Mouse (Mus musculus): Measurements from ENCODE around the gene Plekhb1. TPM values are rescaled to one million over a fixed set of nuclear protein-coding genes. Genes with fewer than 3 reads are reported as not detected.

The Plekhb1 gene
- total RNA-seq, 1 experiment: 4.4 TPM

- no peak for TF ChIP-seq HCFC1 (IDR thresholded peaks at IDR 0.05; ENCODE audit: borderline replicate concordance, insufficient read depth, low read length)
- TF ChIP-seq ZNF384 (IDR thresholded peaks at IDR 0.05; ENCODE audit: low read depth, low read length): no peak
- TF ChIP-seq ZC3H11A (IDR thresholded peaks at IDR 0.05; ENCODE audit: borderline replicate concordance, low read depth, low read length): no peak
- TF ChIP-seq MAFK (IDR thresholded peaks at IDR 0.05; ENCODE audit: insufficient read depth, low read depth, low read length): no peak
- no peak for TF ChIP-seq CHD2 (IDR thresholded peaks at IDR 0.05; ENCODE audit: low read depth, low read length)
- DNase-seq (ENCODE audit: low read depth, low spot score): no peak
- in situ Hi-C loops (cut with MboI; ENCODE audit: low sequenced_read_pairs in 2 of 2, unreplicated experiment in 2 of 2): no loop called here
- Histone ChIP-seq H3K36me3 (ENCODE audit: control insufficient read depth, insufficient read depth, low read length, poor library complexity, severe bottlenecking) (no peaks in the 10 kb centered on the region), H3K9ac (ENCODE audit: insufficient read depth, low read depth, low read length, poor library complexity, severe bottlenecking) (no peak overlapping the region; the same call in 1 of the 2 replicates), H3K4me1 (ENCODE audit: control insufficient read depth in 2 of 2, insufficient read depth in 2 of 2, low read length in 2 of 2, poor library complexity in 1 of 2) (no peaks in the 10 kb centered on the region), H3K4me3 (ENCODE audit: insufficient read depth in 1 of 2, low read depth in 1 of 2, low read length in 2 of 2, poor library complexity in 1 of 2, severe bottlenecking in 1 of 2) (no peak overlapping the region), H3K27ac (ENCODE audit: insufficient read depth, low read depth, low read length, poor library complexity, severe bottlenecking) (no peak overlapping the region), H3K9me3 (ENCODE audit: control insufficient read depth, insufficient read depth, low read depth, low read length) (no peaks in the 10 kb centered on the region)
Measured at GRCm38 (mm10) chr7:100624538-100624937, 37.7 kb downstream of the Plekhb1 start.

GRCm38 (mm10) chr7:100622277-100622676 is 39.9 kb downstream of the Plekhb1 start:
- in situ Hi-C loops (cut with MboI; ENCODE audit: low sequenced_read_pairs in 2 of 2, unreplicated experiment in 2 of 2): no loop called here
- DNase-seq (ENCODE audit: low read depth, low spot score): no peak
- H3K9ac ChIP-seq (ENCODE audit: insufficient read depth, low read depth, low read length, poor library complexity, severe bottlenecking): no peak overlapping the region
- H3K4me3 ChIP-seq (ENCODE audit: insufficient read depth in 1 of 2, low read depth in 1 of 2, low read length in 2 of 2, poor library complexity in 1 of 2, severe bottlenecking in 1 of 2): no peak overlapping the region
- no peak overlapping the region for H3K27ac ChIP-seq (ENCODE audit: insufficient read depth, low read depth, low read length, poor library complexity, severe bottlenecking)
- H3K36me3 ChIP-seq (ENCODE audit: control insufficient read depth, insufficient read depth, low read length, poor library complexity, severe bottlenecking): no peaks in the 10 kb centered on the region
- H3K4me1 ChIP-seq (ENCODE audit: control insufficient read depth in 2 of 2, insufficient read depth in 2 of 2, low read length in 2 of 2, poor library complexity in 1 of 2): no peaks in the 10 kb centered on the region
- TF ChIP-seq ZNF384 (IDR thresholded peaks at IDR 0.05; ENCODE audit: low read depth, low read length) (no peak), ZC3H11A (IDR thresholded peaks at IDR 0.05; ENCODE audit: borderline replicate concordance, low read depth, low read length) (no peak), HCFC1 (IDR thresholded peaks at IDR 0.05; ENCODE audit: borderline replicate concordance, insufficient read depth, low read length) (no peak), CHD2 (IDR thresholded peaks at IDR 0.05; ENCODE audit: low read depth, low read length) (no peak), MAFK (IDR thresholded peaks at IDR 0.05; ENCODE audit: insufficient read depth, low read depth, low read length) (no peak)
- H3K9me3 ChIP-seq (ENCODE audit: control insufficient read depth, insufficient read depth, low read depth, low read length): no peaks in the 10 kb centered on the region

GRCm38 (mm10) chr7:100616121-100616857 is 45.9 kb downstream of the Plekhb1 start:
- Histone ChIP-seq H3K4me3 (ENCODE audit: insufficient read depth in 1 of 2, low read depth in 1 of 2, low read length in 2 of 2, poor library complexity in 1 of 2, severe bottlenecking in 1 of 2) (no peak overlapping the region), H3K9ac (ENCODE audit: insufficient read depth, low read depth, low read length, poor library complexity, severe bottlenecking) (no peak overlapping the region), H3K36me3 (ENCODE audit: control insufficient read depth, insufficient read depth, low read length, poor library complexity, severe bottlenecking) (no peaks in the 10 kb centered on the region), H3K9me3 (ENCODE audit: control insufficient read depth, insufficient read depth, low read depth, low read length) (no peaks in the 10 kb centered on the region), H3K27ac (ENCODE audit: insufficient read depth, low read depth, low read length, poor library complexity, severe bottlenecking) (no peak overlapping the region), H3K4me1 (ENCODE audit: control insufficient read depth in 2 of 2, insufficient read depth in 2 of 2, low read length in 2 of 2, poor library complexity in 1 of 2) (no peaks in the 10 kb centered on the region)
- TF ChIP-seq ZNF384 (IDR thresholded peaks at IDR 0.05; ENCODE audit: low read depth, low read length) (no peak), ZC3H11A (IDR thresholded peaks at IDR 0.05; ENCODE audit: borderline replicate concordance, low read depth, low read length) (no peak), MAFK (IDR thresholded peaks at IDR 0.05; ENCODE audit: insufficient read depth, low read depth, low read length) (no peak), CHD2 (IDR thresholded peaks at IDR 0.05; ENCODE audit: low read depth, low read length) (no peak), HCFC1 (IDR thresholded peaks at IDR 0.05; ENCODE audit: borderline replicate concordance, insufficient read depth, low read length) (no peak)
- no peak for DNase-seq (ENCODE audit: low read depth, low spot score)
- in situ Hi-C loops (cut with MboI; ENCODE audit: low sequenced_read_pairs in 2 of 2, unreplicated experiment in 2 of 2): no loop called here

- TF ChIP-seq ZC3H11A (IDR thresholded peaks at IDR 0.05; ENCODE audit: borderline replicate concordance, low read depth, low read length) (no peak), HCFC1 (IDR thresholded peaks at IDR 0.05; ENCODE audit: borderline replicate concordance, insufficient read depth, low read length) (no peak), CHD2 (IDR thresholded peaks at IDR 0.05; ENCODE audit: low read depth, low read length) (no peak), ZNF384 (IDR thresholded peaks at IDR 0.05; ENCODE audit: low read depth, low read length) (no peak), MAFK (IDR thresholded peaks at IDR 0.05; ENCODE audit: insufficient read depth, low read depth, low read length) (no peak)
Measured at GRCm38 (mm10) chr7:100608910-100609309, 53.3 kb downstream of the Plekhb1 start.

More at GRCm38 (mm10) chr7:100608910-100609309, 53.3 kb downstream of the Plekhb1 start:
- no peak for DNase-seq (ENCODE audit: low read depth, low spot score)
- Histone ChIP-seq H3K9ac (ENCODE audit: insufficient read depth, low read depth, low read length, poor library complexity, severe bottlenecking) (0 out of 2 replicates have a peak overlapping the region, but pooled peaks have one; percentile 91), H3K4me3 (ENCODE audit: insufficient read depth in 1 of 2, low read depth in 1 of 2, low read length in 2 of 2, poor library complexity in 1 of 2, severe bottlenecking in 1 of 2) (peak overlapping the region; percentile 85 to 88), H3K27ac (ENCODE audit: insufficient read depth, low read depth, low read length, poor library complexity, severe bottlenecking) (no peak overlapping the region), H3K36me3 (ENCODE audit: control insufficient read depth, insufficient read depth, low read length, poor library complexity, severe bottlenecking) (no peaks in the 10 kb centered on the region), H3K9me3 (ENCODE audit: control insufficient read depth, insufficient read depth, low read depth, low read length) (no peaks in the 10 kb centered on the region), H3K4me1 (ENCODE audit: control insufficient read depth in 2 of 2, insufficient read depth in 2 of 2, low read length in 2 of 2, poor library complexity in 1 of 2) (peaks cover 3 to 8% of the 10 kb centered on the region in 2 experiments; a peak in 2 of 4 replicates)
- in situ Hi-C loops (cut with MboI; ENCODE audit: low sequenced_read_pairs in 2 of 2, unreplicated experiment in 2 of 2): no loop called here
